Mouse (Mus musculus): ENCODE data around the gene Cda. TPM values are rescaled to one million over a fixed set of nuclear protein-coding genes. Genes with fewer than 3 reads are reported as not detected.

Cda gene
- polyA plus RNA-seq, 1 experiment, result 0.33 TPM

DNA sequence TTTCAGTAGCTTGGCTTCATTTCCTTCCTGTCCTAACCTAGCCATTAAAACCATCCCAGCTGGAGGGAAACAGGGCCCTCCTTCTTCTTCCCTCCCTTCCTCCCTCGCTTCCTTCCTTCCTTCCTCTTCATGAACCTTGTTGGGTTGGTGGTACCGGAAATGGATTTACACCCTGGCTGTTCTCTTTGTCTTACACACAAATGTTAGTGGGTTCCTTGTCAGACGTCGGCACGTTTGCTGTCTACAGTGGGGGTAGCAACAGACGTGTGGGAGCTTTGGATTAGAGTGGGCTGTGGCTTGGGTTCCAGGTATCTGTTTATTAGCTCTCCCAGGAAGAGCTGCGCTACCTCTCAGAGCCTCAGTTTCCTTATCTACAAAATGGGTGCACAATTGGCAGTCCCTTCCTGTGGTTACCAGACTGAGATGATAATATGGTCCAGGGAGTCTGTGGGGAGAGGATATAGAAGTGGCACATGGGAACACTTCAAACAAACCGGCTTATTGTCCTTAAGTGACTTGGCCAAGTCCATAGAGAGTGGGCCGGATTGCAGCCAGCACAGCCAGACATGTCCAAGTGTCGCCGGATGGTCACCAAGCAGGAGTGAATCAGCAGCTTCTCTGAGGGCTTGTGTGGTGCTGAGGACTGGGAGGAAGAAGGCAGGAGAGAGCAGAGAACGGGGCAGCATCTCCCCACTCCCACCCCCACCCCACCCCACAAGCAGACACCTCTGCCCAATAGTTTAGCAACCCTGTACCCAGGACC lies 887 bp upstream of the Cda start:
- Histone ChIP-seq H3K4me1 (ENCODE audit: control insufficient read depth, insufficient read depth, insufficient read length) (no peaks in the 10 kb centered on the region), H3K36me3 (ENCODE audit: control insufficient read depth, insufficient read depth, low read length) (no peaks in the 10 kb centered on the region), H3K27ac (ENCODE audit: insufficient read depth, low read length) (no peak overlapping the region), H3K4me3 (ENCODE audit: extremely low read depth, insufficient read depth, insufficient read length) (no peak overlapping the region), H3K27me3 (ENCODE audit: control insufficient read depth, insufficient read depth, low read length) (peaks cover 5% of the 10 kb centered on the region)
- DNase-seq (ENCODE audit: low read depth in 1 of 2, low spot score in 2 of 2), result no peak
- 41% methylated on average over 12 of the region's 12 CpGs for WGBS
- no peak for TF ChIP-seq POLR2A (IDR thresholded peaks at IDR 0.05; ENCODE audit: low read depth, low read length)
- TF ChIP-seq CTCF (IDR thresholded peaks at IDR 0.05; ENCODE audit: extremely low read depth, insufficient read depth, insufficient read length, insufficient replicate concordance), result no peak

DNA sequence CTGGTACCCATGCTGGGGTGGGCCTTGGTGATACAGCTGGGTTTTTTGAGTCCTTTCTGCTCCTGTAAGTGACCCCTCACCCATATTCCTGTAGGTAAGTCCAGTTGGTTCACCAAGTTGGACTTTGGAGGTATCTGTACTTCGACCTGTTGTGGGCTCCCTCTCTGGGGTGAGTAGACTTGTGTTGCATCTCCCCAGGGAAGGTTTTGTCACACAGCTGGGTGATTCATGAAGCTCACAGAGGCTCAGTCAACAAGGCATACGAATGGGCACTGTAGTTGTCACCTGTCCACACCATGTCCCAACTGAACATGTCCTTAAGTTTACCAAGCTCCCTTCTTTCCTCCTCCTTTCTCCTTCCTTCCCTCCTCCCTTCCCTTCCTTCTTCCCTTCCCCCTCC lies 1.2 kb downstream of the Cda start:
- Histone ChIP-seq H3K4me3 (ENCODE audit: extremely low read depth, insufficient read depth, insufficient read length) (no peak overlapping the region), H3K27ac (ENCODE audit: insufficient read depth, low read length) (no peak overlapping the region), H3K36me3 (ENCODE audit: control insufficient read depth, insufficient read depth, low read length) (no peaks in the 10 kb centered on the region), H3K4me1 (ENCODE audit: control insufficient read depth, insufficient read depth, insufficient read length) (no peaks in the 10 kb centered on the region), H3K27me3 (ENCODE audit: control insufficient read depth, insufficient read depth, low read length) (peaks cover 5% of the 10 kb centered on the region)
- no peak for DNase-seq (ENCODE audit: low read depth in 1 of 2, low spot score in 2 of 2)
- TF ChIP-seq POLR2A (IDR thresholded peaks at IDR 0.05; ENCODE audit: low read depth, low read length), result no peak
- TF ChIP-seq CTCF (IDR thresholded peaks at IDR 0.05; ENCODE audit: extremely low read depth, insufficient read depth, insufficient read length, insufficient replicate concordance), result no peak
- WGBS, result 54% methylated on average over 2 of the region's 2 CpGs

DNA sequence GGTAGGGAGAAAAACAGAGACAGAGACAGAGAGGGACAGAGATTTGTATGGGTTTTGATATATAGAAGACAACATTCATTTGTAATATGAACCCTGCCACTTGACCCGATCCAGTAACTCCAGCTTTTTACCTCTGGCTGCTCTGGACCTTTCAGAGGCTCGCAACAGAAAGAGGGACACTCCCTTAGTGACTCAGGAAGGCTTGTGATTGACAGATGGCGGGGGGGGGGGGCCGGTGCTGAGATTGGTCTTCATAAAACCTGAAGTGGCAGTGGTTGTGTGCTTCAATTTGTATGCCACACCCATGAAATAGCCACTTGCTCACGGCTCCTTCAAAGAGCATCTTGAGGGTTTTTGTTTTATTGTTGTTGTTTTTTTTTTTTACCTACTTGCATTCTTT lies 4.3 kb downstream of the Cda start:
- no peak for DNase-seq (ENCODE audit: low read depth in 1 of 2, low spot score in 2 of 2)
- H3K4me1 ChIP-seq (ENCODE audit: control insufficient read depth, insufficient read depth, insufficient read length), result no peaks in the 10 kb centered on the region
- no peaks in the 10 kb centered on the region for H3K36me3 ChIP-seq (ENCODE audit: control insufficient read depth, insufficient read depth, low read length)
- 66% methylated on average over 5 of the region's 5 CpGs for WGBS
- H3K4me3 ChIP-seq (ENCODE audit: extremely low read depth, insufficient read depth, insufficient read length), result no peak overlapping the region
- no peak overlapping the region for H3K27ac ChIP-seq (ENCODE audit: insufficient read depth, low read length)
- H3K27me3 ChIP-seq (ENCODE audit: control insufficient read depth, insufficient read depth, low read length), result peaks cover 5% of the 10 kb centered on the region
- no peak for TF ChIP-seq POLR2A (IDR thresholded peaks at IDR 0.05; ENCODE audit: low read depth, low read length)
- no peak for TF ChIP-seq CTCF (IDR thresholded peaks at IDR 0.05; ENCODE audit: extremely low read depth, insufficient read depth, insufficient read length, insufficient replicate concordance)

DNA sequence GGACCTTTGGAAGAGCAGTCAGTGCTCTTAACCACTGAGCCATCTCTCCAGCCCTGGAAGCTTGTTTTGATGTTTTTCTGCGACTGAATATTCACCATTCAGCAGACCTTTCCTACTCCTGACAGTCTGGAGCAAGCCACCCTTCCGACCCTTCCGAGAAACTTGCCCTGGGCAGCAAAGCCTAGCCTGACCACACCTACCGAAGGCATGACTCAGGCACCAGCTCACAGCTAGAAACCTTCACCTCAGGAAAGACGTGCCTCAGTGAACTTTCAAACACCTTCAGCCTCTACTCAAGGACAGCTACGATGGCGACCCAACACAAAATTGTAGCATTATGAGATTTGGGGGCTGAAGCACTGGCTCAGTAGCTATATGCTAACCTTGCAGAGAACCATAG lies 4.9 kb downstream of the Cda start:
- Histone ChIP-seq H3K4me1 (ENCODE audit: control insufficient read depth, insufficient read depth, insufficient read length) (no peaks in the 10 kb centered on the region), H3K27me3 (ENCODE audit: control insufficient read depth, insufficient read depth, low read length) (peaks cover 5% of the 10 kb centered on the region), H3K27ac (ENCODE audit: insufficient read depth, low read length) (no peak overlapping the region), H3K4me3 (ENCODE audit: extremely low read depth, insufficient read depth, insufficient read length) (no peak overlapping the region), H3K36me3 (ENCODE audit: control insufficient read depth, insufficient read depth, low read length) (no peaks in the 10 kb centered on the region)
- WGBS, result 86% methylated on average over 7 of the region's 7 CpGs
- no peak for TF ChIP-seq CTCF (IDR thresholded peaks at IDR 0.05; ENCODE audit: extremely low read depth, insufficient read depth, insufficient read length, insufficient replicate concordance)
- TF ChIP-seq POLR2A (IDR thresholded peaks at IDR 0.05; ENCODE audit: low read depth, low read length), result no peak
- no peak for DNase-seq (ENCODE audit: low read depth in 1 of 2, low spot score in 2 of 2)

DNA sequence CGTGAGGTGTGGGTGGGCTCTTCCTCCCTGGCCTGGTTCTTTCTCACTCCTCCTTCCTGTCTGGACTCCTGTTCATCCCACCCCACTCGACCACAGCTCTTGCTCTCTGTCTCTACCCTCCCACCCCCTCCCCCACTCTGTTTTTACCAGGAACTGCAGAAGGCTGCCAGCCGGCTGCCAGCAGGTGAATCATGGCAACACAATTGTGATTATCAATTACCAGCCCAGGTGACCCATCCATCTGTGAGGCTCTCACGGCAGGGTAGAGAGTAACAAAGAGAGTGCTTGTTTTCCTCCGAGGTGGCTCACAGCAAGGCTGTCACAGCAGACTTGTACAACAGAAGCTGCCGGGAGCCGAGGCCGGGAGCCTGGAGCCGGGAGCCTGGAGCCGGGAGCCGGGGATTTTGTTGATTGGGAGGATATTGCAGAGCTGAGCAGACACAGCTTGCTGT lies 6.4 kb downstream of the Cda start:
- DNase-seq (ENCODE audit: low read depth in 1 of 2, low spot score in 2 of 2), result no peak
- TF ChIP-seq POLR2A (IDR thresholded peaks at IDR 0.05; ENCODE audit: low read depth, low read length), result no peak
- TF ChIP-seq CTCF (IDR thresholded peaks at IDR 0.05; ENCODE audit: extremely low read depth, insufficient read depth, insufficient read length, insufficient replicate concordance), result no peak
- no peaks in the 10 kb centered on the region for H3K4me1 ChIP-seq (ENCODE audit: control insufficient read depth, insufficient read depth, insufficient read length)
- 52% methylated on average over 11 of the region's 11 CpGs for WGBS
- no peaks in the 10 kb centered on the region for H3K27me3 ChIP-seq (ENCODE audit: control insufficient read depth, insufficient read depth, low read length)
- H3K36me3 ChIP-seq (ENCODE audit: control insufficient read depth, insufficient read depth, low read length), result no peaks in the 10 kb centered on the region
- H3K27ac ChIP-seq (ENCODE audit: insufficient read depth, low read length), result no peak overlapping the region
- H3K4me3 ChIP-seq (ENCODE audit: extremely low read depth, insufficient read depth, insufficient read length), result no peak overlapping the region

DNA sequence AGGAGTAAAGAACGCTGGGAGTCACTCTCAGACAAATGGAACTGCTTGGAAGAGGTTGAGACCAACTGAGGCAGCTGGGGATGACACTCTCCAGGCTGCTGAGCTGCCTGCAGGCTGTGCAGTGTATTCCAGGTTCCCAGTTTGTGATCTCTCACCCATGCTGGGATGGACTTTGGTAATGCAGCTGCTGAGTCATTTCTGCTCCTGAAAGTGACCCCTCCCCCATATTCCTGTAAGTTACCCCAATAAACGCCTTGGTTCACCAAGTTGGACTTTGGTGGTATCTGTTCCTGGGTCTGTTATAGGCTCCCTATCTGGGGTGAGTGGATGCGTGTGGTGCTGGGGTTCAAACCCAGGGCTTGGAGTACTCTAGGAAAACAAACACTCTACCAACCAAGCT lies 9.6 kb downstream of the Cda start:
- Histone ChIP-seq H3K27me3 (ENCODE audit: control insufficient read depth, insufficient read depth, low read length) (no peaks in the 10 kb centered on the region), H3K27ac (ENCODE audit: insufficient read depth, low read length) (no peak overlapping the region), H3K36me3 (ENCODE audit: control insufficient read depth, insufficient read depth, low read length) (no peaks in the 10 kb centered on the region), H3K4me3 (ENCODE audit: extremely low read depth, insufficient read depth, insufficient read length) (no peak overlapping the region), H3K4me1 (ENCODE audit: control insufficient read depth, insufficient read depth, insufficient read length) (no peaks in the 10 kb centered on the region)
- WGBS, result 73% methylated on average over 3 of the region's 3 CpGs
- TF ChIP-seq POLR2A (IDR thresholded peaks at IDR 0.05; ENCODE audit: low read depth, low read length), result no peak
- no peak for TF ChIP-seq CTCF (IDR thresholded peaks at IDR 0.05; ENCODE audit: extremely low read depth, insufficient read depth, insufficient read length, insufficient replicate concordance)
- no peak for DNase-seq (ENCODE audit: low read depth in 1 of 2, low spot score in 2 of 2)

DNA sequence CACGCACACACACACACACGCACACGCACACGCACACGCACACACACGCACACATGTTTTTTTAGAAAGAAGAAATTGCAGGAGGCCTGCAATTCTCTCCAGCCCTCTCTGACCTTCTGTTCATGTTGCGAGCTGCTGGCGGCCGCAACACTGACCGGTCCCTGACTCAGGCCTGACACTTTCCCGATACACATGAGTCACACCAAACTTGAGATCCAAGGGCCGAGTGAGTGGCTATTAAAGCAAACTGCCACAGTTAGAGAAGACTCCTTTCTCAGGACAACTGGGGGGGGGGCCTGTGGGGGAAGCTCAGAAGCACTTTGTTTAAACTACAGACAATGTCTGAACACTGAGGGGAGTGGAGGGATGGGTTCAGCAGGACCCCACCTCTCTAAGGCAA lies 11.2 kb downstream of the Cda start:
- 93% methylated on average over 12 of the region's 12 CpGs for WGBS
- no peak overlapping the region for H3K27ac ChIP-seq (ENCODE audit: insufficient read depth, low read length)
- no peak overlapping the region for H3K4me3 ChIP-seq (ENCODE audit: extremely low read depth, insufficient read depth, insufficient read length)
- no peak for DNase-seq (ENCODE audit: low read depth in 1 of 2, low spot score in 2 of 2)
- no peaks in the 10 kb centered on the region for H3K4me1 ChIP-seq (ENCODE audit: control insufficient read depth, insufficient read depth, insufficient read length)
- no peaks in the 10 kb centered on the region for H3K36me3 ChIP-seq (ENCODE audit: control insufficient read depth, insufficient read depth, low read length)
- TF ChIP-seq CTCF (IDR thresholded peaks at IDR 0.05; ENCODE audit: extremely low read depth, insufficient read depth, insufficient read length, insufficient replicate concordance), result no peak
- no peak for TF ChIP-seq POLR2A (IDR thresholded peaks at IDR 0.05; ENCODE audit: low read depth, low read length)
- H3K27me3 ChIP-seq (ENCODE audit: control insufficient read depth, insufficient read depth, low read length), result no peaks in the 10 kb centered on the region
